Mouse (Mus musculus): Measurements from ENCODE around the gene Arfgap3. TPM values are rescaled to one million over a fixed set of nuclear protein-coding genes. Genes with fewer than 3 reads are reported as not detected.
"Not testable (repeated sequence)": the region's sequence is repeated elsewhere in the genome, so short reads cannot be mapped to it uniquely, and the experiment has no call there.

The Arfgap3 gene
- polyA plus RNA-seq, 1 experiment from 2014 or later = 39.2 TPM

DNA sequence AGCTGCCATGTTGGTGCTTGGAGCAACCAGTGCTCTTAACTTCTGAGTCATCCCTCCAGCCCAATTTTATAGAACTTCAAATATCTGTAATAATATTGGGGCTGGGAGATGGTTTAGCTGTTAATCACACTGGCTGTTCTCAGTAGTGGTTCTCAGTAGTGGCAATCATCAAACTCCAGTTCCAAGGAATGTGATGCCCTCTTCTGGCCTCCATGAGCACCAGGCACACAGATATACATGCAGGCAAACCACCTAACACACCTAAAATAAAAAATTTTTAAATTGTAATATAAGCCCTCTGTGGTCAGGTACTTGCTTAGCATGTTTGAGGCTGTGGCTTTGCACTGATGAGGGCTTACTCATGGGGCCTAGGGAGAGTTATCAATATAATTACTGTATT lies 15.7 kb upstream of the Arfgap3 start:
- no peak overlapping the region for H3K4me3 ChIP-seq (replicated peaks)
- no peak overlapping the region for H3K27ac ChIP-seq
- ATAC-seq = no peak
- no peaks in the 10 kb centered on the region for H3K36me3 ChIP-seq
- peaks cover 7% of the 10 kb centered on the region; the same call in 1 of the 2 replicates for H3K27me3 ChIP-seq
- no peak overlapping the region for H3K4me2 ChIP-seq (replicated peaks)
- 0 out of 2 replicates have a peak, but pooled peaks cover 7% of the 10 kb centered on the region for H3K4me1 ChIP-seq (replicated peaks)
- no peaks in the 10 kb centered on the region for H3K9me3 ChIP-seq
- H3K9ac ChIP-seq (replicated peaks) = no peak overlapping the region

DNA sequence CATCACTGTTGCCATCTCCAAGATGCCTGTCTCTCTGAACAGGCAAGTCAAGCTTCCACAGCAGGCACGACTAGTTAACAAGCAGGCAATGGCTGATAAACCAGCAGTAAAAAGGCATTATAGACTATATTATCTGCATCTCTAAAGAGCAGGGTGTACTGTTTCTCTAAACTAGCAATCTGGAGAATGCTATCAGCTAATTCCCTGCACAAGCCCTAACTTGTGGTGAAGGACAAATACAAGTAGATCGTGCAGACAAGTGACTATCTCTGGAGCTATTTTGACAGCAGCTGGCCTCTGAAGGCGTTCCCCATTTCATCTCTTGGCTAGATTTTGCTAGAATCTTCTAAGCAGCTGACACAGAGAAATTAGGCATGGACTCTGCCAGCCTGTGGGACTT lies 14.1 kb upstream of the Arfgap3 start:
- no peak overlapping the region for H3K27ac ChIP-seq
- H3K4me2 ChIP-seq (replicated peaks) = no peak overlapping the region
- H3K9me3 ChIP-seq = no peaks in the 10 kb centered on the region
- peaks cover 7% of the 10 kb centered on the region; the same call in 1 of the 2 replicates for H3K27me3 ChIP-seq
- no peak overlapping the region for H3K4me3 ChIP-seq (replicated peaks)
- no peak for ATAC-seq
- 0 out of 2 replicates have a peak, but pooled peaks cover 7% of the 10 kb centered on the region for H3K4me1 ChIP-seq (replicated peaks)
- WGBS = 78% methylated on average over 3 of the region's 3 CpGs
- no peaks in the 10 kb centered on the region for H3K36me3 ChIP-seq
- H3K9ac ChIP-seq (replicated peaks) = no peak overlapping the region

DNA sequence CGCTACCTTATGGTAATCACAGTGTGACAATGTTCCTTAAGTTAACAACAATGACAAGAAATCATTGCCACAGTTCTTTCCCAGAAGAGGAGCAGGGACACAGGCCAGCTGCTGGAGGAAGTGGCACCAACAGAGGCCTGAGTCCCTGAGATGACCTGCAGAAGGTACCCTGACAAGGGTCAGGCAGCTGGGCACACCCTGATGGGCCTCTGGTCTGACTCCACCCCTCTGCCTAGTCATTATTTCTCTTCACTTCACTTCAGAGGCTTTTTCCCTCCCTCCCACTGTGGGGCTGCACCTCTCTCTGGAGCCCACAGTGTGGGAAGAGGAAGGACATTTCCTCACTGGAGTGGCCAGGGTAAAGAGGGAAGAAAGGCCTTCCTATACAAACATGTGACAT lies 12.8 kb upstream of the Arfgap3 start:
- H3K27ac ChIP-seq; H3K4me2 ChIP-seq (replicated peaks); ATAC-seq; H3K9ac ChIP-seq (replicated peaks); H3K36me3 ChIP-seq; H3K4me1 ChIP-seq (replicated peaks); H3K9me3 ChIP-seq; H3K27me3 ChIP-seq; H3K4me3 ChIP-seq (replicated peaks): not testable (repeated sequence)
- 78% methylated on average over 1 of the region's 1 CpGs for WGBS

DNA sequence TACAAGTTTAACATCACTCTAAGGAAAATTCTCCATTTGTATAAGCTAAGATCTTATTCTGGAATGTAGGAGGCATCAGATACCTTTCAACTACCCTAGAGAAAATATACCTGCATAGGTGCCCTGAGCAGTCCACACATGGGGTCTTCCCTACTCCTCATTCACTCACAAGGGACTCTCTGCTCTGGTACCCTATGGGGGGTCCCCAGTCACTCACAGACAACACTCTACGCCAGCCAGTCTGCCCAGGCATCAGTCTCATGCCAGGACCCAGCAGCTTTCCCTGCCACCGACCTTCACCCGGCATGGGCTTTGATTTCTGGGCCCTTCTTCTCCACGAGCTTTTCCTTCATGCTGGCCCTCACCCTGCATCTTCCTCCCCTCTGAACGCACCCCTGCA lies 10.9 kb upstream of the Arfgap3 start:
- not testable (repeated sequence) for H3K36me3 ChIP-seq; H3K4me2 ChIP-seq (replicated peaks); H3K27me3 ChIP-seq

DNA sequence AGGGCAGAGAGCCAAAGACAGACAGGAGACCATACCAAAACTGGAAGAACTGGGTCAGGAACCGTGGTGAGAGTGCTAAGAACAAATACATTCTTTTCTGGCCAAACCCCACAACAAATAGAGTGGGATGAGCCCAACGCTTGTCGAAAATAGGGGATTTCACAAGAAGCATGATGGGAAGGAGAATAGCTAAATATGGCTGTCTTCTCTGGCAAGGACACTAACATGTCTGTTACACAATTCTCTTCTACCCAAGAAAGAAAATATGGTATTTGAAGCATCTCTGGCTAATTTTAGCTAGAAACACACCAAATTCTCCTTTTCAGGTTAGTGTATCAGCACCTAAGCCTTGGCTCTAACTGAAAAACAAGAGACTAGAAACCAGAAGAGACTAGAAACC lies 10.1 kb upstream of the Arfgap3 start:
- Histone ChIP-seq H3K9me3 (no peaks in the 10 kb centered on the region), H3K4me1 (replicated peaks) (no peaks in the 10 kb centered on the region), H3K36me3 (no peaks in the 10 kb centered on the region), H3K27me3 (no peaks in the 10 kb centered on the region), H3K4me2 (replicated peaks) (no peak overlapping the region), H3K9ac (replicated peaks) (no peak overlapping the region), H3K27ac (no peak overlapping the region), H3K4me3 (replicated peaks) (no peak overlapping the region)
- WGBS = 84% methylated on average over 3 of the region's 3 CpGs
- ATAC-seq = no peak

More for the DNA sequence above, 10.9 kb upstream of the Arfgap3 start:
- not testable (repeated sequence) for H3K9ac ChIP-seq (replicated peaks); H3K4me1 ChIP-seq (replicated peaks); H3K4me3 ChIP-seq (replicated peaks); H3K27ac ChIP-seq; ATAC-seq; H3K9me3 ChIP-seq
- 69% methylated on average over 5 of the region's 5 CpGs for WGBS

DNA sequence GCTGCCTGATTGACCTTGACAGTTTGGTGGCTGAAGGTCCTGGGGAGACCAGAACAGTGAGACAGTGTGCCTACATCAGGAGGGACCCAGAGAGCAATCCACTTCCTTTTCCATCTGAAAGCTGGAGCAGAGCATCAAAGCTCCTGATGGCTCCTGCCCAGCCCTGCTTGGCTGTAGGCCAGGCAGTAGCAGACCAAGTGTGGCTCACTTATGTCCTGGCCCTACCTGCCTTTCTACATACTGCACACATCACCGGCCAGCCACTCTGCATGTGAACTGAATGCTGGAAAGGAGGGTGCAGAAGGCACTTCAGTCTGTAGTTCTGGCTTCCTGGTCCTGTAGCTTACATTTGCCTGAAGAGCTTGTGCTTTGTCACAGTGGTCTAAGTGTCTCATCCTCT lies 8.4 kb upstream of the Arfgap3 start:
- Histone ChIP-seq H3K4me1 (replicated peaks) (no peaks in the 10 kb centered on the region; the same call in 1 of the 2 replicates), H3K4me2 (replicated peaks) (no peak overlapping the region), H3K27ac (no peak overlapping the region), H3K36me3 (no peaks in the 10 kb centered on the region), H3K9me3 (no peaks in the 10 kb centered on the region), H3K9ac (replicated peaks) (no peak overlapping the region), H3K4me3 (replicated peaks) (no peak overlapping the region), H3K27me3 (no peaks in the 10 kb centered on the region)
- 88% methylated on average over 1 of the region's 1 CpGs for WGBS
- ATAC-seq = no peak

DNA sequence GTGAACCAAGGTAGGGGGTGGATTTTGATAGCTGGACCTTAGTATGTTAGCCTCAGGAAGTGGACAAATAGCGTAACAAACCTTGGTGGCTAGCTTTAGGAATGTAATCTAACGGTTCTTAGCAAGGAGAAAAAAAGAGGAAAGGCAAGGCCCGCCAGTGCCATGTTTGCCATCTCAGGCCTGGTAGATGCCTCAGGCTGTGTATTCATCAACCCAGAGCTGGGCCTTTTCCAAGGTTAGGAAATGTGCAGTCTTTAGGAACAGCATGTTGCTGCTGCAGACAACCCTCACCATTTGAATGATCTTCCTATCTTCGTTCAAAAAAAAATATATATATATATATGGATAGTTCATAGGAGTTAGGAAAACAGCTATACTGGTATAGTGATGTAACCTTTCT lies 1.5 kb upstream of the Arfgap3 start:
- Histone ChIP-seq H3K27me3 (no peaks in the 10 kb centered on the region), H3K9ac (replicated peaks) (no peak overlapping the region), H3K4me1 (replicated peaks) (peaks cover 16% of the 10 kb centered on the region), H3K27ac (no peak overlapping the region), H3K4me2 (replicated peaks) (no peak overlapping the region), H3K36me3 (no peaks in the 10 kb centered on the region), H3K4me3 (replicated peaks) (no peak overlapping the region), H3K9me3 (no peaks in the 10 kb centered on the region)
- no peak for ATAC-seq
- 92% methylated on average over 4 of the region's 4 CpGs for WGBS

DNA sequence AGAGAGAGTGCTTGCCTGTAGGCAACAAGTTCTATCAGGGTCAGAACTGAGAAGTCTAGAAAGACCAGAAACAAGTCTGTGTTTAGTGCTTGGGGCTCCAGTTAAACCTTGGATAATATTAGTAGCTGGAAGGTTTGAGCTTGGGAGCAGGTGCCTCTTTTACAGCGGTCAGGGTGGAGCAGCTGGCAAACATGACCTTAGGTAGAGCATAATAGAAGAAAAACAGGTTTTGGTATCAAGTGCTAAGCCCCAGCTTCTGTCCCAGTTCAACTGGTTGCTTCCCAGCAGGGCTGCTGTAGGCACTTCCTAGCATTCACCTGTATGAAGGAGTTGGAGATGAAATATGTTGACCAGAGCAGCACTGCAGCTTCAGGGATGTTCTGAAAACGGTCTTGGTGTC lies 812 bp upstream of the Arfgap3 start:
- 74% methylated on average over 2 of the region's 2 CpGs for WGBS
- Histone ChIP-seq H3K9me3 (no peaks in the 10 kb centered on the region), H3K4me3 (replicated peaks) (peak overlapping the region; percentile 82), H3K4me2 (replicated peaks) (peak overlapping the region; percentile 92; the same call in 1 of the 2 replicates), H3K27ac (no peak overlapping the region), H3K36me3 (no peaks in the 10 kb centered on the region; the same call in 1 of the 2 replicates), H3K4me1 (replicated peaks) (peaks cover 16% of the 10 kb centered on the region), H3K9ac (replicated peaks) (peak overlapping the region; percentile 90; the same call in 1 of the 2 replicates), H3K27me3 (no peaks in the 10 kb centered on the region)
- ATAC-seq = no peak

DNA sequence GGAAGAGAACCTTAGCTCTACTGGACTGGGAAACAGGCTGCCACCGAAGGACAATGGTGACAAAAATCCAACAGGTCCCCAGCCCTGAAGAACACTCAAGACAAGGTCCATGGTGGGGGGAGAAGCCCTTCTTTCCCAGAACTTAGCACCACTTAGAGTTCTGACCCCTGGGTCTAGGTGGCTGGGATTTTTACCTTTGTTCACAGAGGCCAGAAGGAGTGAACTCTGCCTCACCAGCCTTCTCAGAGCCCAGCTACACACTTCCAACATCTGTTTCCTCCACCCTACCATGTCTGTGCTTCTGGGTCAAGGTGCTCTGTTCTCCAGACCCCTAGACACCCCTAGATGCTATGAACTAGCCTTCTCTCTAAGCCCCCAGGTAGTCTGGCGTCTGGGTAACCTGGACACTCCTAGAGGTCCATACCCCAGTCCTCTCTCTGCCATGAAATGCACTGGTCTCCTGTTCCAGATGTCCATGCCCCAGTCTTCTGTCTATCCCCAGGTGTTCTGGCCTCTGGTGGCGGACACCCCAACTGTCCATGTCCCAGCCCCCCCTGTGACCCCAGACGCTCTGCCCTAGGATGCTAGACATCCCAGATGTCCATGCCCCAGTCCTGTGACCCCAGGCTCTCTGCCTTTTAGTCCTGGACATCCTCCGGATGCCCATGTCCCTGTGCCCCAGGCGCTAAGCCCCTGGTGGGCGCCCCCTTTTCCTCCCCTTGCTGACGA lies 658 bp downstream of the Arfgap3 start:
- Histone ChIP-seq H3K36me3 (no peaks in the 10 kb centered on the region; the same call in 1 of the 2 replicates), H3K4me3 (replicated peaks) (peak overlapping the region; percentile 82), H3K9ac (replicated peaks) (peak overlapping the region; percentile 90), H3K4me1 (replicated peaks) (peaks cover 16% of the 10 kb centered on the region), H3K9me3 (no peaks in the 10 kb centered on the region), H3K4me2 (replicated peaks) (peak overlapping the region; percentile 92), H3K27ac (peak overlapping the region; percentile 62), H3K27me3 (no peaks in the 10 kb centered on the region)
- peak; percentile 55 for ATAC-seq
- 17% methylated on average over 8 of the region's 8 CpGs for WGBS

DNA sequence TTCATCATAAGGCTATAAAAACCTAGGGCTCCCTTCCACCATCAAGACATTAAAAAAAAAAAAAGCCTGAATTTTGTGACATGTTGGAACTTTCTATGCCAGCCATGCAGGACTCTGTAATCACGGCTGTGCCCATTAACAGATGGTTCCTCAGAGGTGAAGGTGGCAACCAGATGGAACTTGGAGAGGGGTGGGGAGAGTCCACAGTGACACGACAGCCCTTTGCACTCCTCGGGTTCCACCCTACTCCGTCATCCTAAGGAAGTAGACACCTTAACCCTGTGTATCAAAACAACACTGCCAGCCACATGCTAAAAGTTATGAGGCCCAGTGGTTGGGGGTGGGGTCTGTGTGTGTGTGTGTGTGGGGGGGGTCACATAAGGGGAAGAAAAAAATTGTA lies 1.3 kb downstream of the Arfgap3 start:
- peak overlapping the region; percentile 90; the same call in 1 of the 2 replicates for H3K9ac ChIP-seq (replicated peaks)

DNA sequence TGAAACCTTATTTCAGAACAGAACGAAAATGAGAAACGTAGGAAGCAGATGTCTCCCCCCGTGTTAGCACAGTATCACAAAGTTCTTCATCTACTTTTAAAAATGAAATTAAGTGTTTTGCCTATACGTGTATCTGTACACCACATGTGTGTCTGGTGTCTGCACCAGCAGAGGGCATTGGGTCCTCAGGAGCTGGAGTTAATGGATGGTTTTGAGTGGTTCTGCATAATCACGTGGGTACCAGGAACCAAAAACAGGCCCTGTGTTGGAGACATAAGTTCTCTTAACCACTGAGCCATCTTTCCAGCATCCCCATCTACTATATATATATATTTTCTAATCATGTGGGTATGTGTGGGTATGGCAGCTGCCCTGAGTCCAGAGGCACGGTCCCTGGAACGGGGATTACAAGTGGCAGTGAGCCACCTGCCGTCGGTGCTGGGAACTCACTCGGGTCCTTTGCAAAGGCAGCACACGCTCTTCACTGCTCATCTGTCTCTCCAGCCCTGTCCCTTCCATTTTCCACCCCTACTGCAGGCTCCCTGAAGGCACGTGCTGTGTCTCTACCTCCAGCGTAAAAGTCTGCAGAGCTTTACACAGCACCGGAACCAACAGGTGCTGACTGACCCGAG lies 4.0 kb downstream of the Arfgap3 start:
- Histone ChIP-seq H3K27ac (no peak overlapping the region), H3K4me1 (replicated peaks) (peaks cover 16% of the 10 kb centered on the region), H3K4me3 (replicated peaks) (no peak overlapping the region), H3K27me3 (no peaks in the 10 kb centered on the region), H3K9me3 (no peaks in the 10 kb centered on the region), H3K36me3 (peaks cover 17% of the 10 kb centered on the region), H3K4me2 (replicated peaks) (no peak overlapping the region), H3K9ac (replicated peaks) (no peak overlapping the region)
- 88% methylated on average over 15 of the region's 15 CpGs for WGBS
- ATAC-seq = no peak

More for the DNA sequence above, 1.3 kb downstream of the Arfgap3 start:
- no peak overlapping the region for H3K27ac ChIP-seq
- peak overlapping the region; percentile 92 for H3K4me2 ChIP-seq (replicated peaks)
- H3K36me3 ChIP-seq = no peaks in the 10 kb centered on the region; the same call in 1 of the 2 replicates
- H3K9me3 ChIP-seq = no peaks in the 10 kb centered on the region
- WGBS = 82% methylated on average over 4 of the region's 4 CpGs
- H3K27me3 ChIP-seq = no peaks in the 10 kb centered on the region
- H3K4me3 ChIP-seq (replicated peaks) = peak overlapping the region; percentile 82; the same call in 1 of the 2 replicates
- ATAC-seq = no peak
- H3K4me1 ChIP-seq (replicated peaks) = peaks cover 16% of the 10 kb centered on the region

DNA sequence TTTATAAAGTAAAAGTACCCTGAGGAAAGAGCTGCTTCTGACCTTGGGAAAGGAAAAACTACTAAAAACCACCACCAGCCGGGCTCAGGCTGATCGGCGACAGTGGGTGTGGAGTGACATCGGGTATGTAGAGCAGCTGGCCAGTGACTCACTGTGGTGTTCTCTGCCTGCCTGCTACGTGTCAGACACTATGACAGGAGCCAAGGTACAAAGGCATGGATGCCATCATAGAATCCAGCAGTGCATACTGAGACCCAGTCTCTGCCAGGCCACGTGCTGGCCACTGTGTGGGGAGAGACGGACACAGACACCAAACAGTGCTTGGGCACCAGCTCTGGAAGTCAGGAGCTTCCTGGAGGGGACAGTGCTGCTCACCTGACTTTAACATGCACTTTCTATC lies 5.1 kb downstream of the Arfgap3 start:
- no peak for ATAC-seq
- no peak overlapping the region for H3K4me2 ChIP-seq (replicated peaks)
- no peaks in the 10 kb centered on the region for H3K27me3 ChIP-seq
- peaks cover 12% of the 10 kb centered on the region for H3K4me1 ChIP-seq (replicated peaks)
- 76% methylated on average over 7 of the region's 7 CpGs for WGBS
- H3K9me3 ChIP-seq = no peaks in the 10 kb centered on the region
- no peak overlapping the region for H3K9ac ChIP-seq (replicated peaks)
- H3K36me3 ChIP-seq = peaks cover 27% of the 10 kb centered on the region
- no peak overlapping the region for H3K4me3 ChIP-seq (replicated peaks)
- H3K27ac ChIP-seq = no peak overlapping the region

All from midbrain, embryonic 13.5 days (tissue).